Mouse (Mus musculus) gastrocnemius, postnatal 25 days (tissue): ENCODE measurements around the gene Psma4. TPM values are rescaled to one million over a fixed set of nuclear protein-coding genes. Genes with fewer than 3 reads are reported as not detected.
"Not testable (repeated sequence)": the region's sequence is repeated elsewhere in the genome, so short reads cannot be mapped to it uniquely, and the experiment has no call there.

Experiments used
- DNase-seq: peaks from one replicate; pipeline ENCODE4 v3.0.0; 2022
- long read RNA-seq, 2 experiments: library from polyadenylated mRNA; stranded (forward); transcript quantifications; one replicate each; pipeline ENCODE4 v2.0.0; 2021
- total RNA-seq, 2 experiments: library from RNA; stranded (reverse); gene quantifications; 1 replicate in 1 of 2; 2 replicates in 1 of 2; pipeline ENCODE4 v1.2.3; 2021

The Psma4 gene
- total RNA-seq, result 100 to 1,000 TPM; 109 to 123 TPM
- long read RNA-seq, experiment 1, transcript Psma4-201 (9 exons, 1,165 nt), result major isoform, 57 of 96 reads
- long read RNA-seq, experiment 1, partial matches to known transcripts, result 25 of 96 reads
- long read RNA-seq, experiment 1, other reads (novel, unspliced or antisense), result 13 of 96 reads
- long read RNA-seq, experiment 2, transcript Psma4-201 (9 exons, 1,165 nt), result major isoform, 67 of 106 reads
- long read RNA-seq, experiment 2, partial matches to known transcripts, result 17 of 106 reads
- long read RNA-seq, experiment 2, other reads (novel, unspliced or antisense), result 22 of 106 reads

- peak; percentile 94 for DNase-seq
Measured at GRCm38 (mm10) chr9:54950575-54951321, at the start of gene Psma4, which contains the start of gene AY074887. TSS of gene Psma4 (plus strand) at chr9:54950790. TSS of gene AY074887 (minus strand) at chr9:54950998.

- DNase-seq, result no peak
Measured at GRCm38 (mm10) chr9:54909446-54909845, 41.1 kb upstream of the Psma4 start.

DNA sequence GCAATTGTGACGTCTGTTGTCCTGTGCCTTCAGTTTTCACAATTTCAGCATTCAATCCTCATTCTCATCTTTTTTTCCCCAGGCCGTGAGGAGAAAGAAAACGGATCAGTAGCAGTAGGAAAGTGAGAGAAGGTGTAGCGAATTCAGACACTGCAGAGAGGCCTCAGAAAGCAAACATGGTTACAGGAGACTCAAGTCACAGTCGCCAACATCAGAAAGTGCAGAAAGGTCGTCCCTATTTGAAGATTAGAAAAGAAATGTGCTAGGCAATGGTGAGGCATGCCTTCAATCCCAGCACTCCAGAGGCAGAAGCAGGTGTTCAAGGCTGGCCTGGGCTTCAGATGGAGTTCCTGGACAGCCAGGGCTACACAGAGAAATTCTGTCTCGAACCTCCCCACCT, 35.0 kb upstream of the Psma4 start:
- no peak for DNase-seq

GRCm38 (mm10) chr9:54916401-54916800, 34.2 kb upstream of the Psma4 start:
- DNase-seq, result no peak

DNA sequence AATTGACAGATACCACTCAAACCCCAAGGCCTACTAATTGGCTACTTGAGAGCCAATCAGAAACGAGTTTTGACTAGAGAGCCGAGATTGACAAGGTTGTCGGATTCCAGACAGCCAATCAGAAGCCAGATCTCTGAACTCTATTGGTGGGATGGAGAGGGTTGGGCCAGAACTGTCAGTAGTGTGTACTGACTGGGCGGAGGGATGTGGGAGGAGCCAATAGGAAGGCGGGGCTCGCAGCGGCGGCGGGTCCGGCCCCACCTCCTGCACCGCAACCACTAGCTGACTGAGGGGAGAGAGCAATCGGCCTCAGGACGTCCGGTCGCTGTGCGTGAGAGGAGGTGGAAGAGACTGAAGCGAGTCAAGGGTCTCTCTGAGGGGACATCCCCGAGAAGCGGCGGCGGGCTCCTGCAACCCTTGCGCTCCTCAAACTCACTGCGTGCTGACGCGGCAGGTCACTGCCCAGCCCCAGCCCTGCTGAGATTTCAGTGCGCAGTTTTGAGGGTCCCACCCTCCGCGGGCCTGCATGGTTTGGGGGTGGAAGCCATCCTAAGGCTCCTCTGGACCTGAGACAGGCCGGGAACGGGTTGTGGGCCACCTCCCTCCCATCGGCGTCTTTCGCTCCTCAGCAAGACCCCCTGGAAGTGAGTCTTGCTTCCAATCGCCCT, 33.4 kb upstream of the Psma4 start, which contains the start of gene Hykk:
Gene Hykk (plus strand): TSS at position 274 of the 668 bp plus-strand sequence.
- peak; percentile 92 for DNase-seq

- no peak for DNase-seq
Measured at GRCm38 (mm10) chr9:54918191-54918590, 32.4 kb upstream of the Psma4 start.

- DNase-seq, result no peak
Measured at GRCm38 (mm10) chr9:54918781-54919180, 31.8 kb upstream of the Psma4 start.

DNA sequence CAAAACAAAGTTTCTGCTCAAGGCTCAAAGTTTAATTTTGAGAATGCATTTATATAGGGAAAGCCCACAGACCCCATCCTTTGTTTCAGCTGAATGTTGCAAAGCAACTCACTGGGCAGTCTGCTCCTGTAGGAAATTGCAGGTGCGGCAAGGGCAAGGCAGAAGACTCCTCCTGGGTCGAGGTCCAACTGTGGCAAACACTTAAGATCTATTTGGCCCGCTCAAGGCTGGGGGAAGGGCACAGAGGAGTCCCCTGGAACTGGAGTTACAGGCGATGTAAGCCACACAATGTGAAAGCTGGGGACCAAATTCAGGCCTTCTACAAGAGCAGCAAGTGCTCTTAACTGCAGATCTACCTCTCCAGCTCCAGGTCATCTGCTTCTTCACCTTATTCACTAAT, 30.6 kb upstream of the Psma4 start:
- no peak for DNase-seq

DNA sequence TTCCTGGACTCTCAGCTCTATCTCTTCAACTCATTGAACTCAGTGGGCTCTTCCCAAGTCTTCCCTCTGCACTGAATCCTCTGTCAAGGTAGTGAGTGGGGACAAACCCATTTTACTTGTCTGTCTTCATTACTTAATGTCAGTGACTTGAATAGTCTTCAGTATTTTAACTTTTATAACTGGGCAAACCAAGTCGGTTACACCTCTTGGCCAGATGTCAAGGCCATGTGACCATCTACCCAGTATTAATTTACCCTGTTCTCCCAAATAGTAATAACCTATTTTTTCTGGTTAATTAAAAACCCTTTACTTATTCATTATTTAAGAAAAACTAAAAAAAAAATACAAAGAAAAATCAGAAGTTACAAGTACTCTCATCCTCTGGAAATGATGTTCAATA, 19.8 kb upstream of the Psma4 start:
- no peak for DNase-seq

- DNase-seq, result no peak
Measured at GRCm38 (mm10) chr9:54931765-54932164, 18.8 kb upstream of the Psma4 start.

DNA sequence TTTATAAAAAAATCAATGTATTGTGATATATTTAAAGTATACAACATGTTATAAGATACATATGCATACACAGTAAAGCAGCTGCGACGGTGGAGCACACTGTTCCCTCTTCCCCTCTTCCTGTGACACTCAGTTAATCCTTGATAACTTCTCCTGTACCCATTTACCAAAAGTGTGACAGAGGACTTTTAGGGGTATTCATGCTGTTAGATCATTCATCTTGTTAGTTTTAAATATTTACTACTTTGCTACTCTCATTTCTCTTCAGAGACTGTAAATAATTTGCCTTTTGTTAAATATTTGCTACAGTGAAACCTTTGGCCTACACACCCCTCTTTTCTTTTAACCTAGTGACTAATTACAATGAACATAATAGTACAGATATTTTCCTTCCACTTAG, 18.2 kb upstream of the Psma4 start:
- no peak for DNase-seq

- no peak for DNase-seq
Measured at GRCm38 (mm10) chr9:54942071-54942470, 8.5 kb upstream of the Psma4 start.

GRCm38 (mm10) chr9:54944467-54944866, 6.1 kb upstream of the Psma4 start:
- no peak for DNase-seq

- DNase-seq, result no peak
Measured at GRCm38 (mm10) chr9:54946256-54946655, 4.3 kb upstream of the Psma4 start.

- DNase-seq, result no peak
Measured at GRCm38 (mm10) chr9:54949465-54949864, 1.1 kb upstream of the Psma4 start.

GRCm38 (mm10) chr9:54950162-54950561, 428 bp upstream of the Psma4 start:
- DNase-seq, result not testable (repeated sequence)

GRCm38 (mm10) chr9:54961059-54961458, 10.5 kb downstream of the Psma4 start:
- DNase-seq, result no peak

- DNase-seq, result no peak
Measured at GRCm38 (mm10) chr9:54963669-54964068, 13.1 kb downstream of the Psma4 start.

DNA sequence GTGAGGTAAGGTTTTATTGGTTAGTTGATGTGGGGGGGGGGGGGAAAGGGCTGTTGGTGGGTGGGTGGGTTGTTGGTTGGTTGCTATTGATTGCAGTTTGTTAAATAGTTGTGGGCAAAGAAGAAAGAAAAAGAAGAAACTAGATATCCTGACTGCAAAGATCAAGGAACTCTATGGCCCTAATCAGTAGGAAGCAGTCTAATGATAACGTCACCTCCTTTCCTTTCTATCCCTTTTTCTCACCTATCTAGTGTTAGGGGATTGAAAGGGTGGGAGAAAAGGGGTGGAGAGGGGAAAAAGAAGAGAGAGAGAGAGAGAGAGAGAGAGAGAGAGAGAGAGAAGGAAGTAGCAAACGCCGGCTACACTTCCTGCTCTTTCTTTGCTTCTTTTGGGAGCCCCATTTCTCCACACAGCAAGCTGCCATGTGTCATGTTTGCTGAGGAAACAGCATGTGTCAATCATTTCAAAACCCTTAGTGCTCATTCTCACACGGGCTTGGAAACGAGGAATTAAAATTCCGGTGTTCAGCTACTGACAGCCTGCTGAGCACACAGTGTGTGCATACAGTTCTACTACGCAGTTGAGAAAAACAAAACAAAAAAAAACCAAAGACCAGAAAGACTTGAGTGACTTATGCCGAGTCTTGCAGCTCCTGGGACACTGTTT, 19.5 kb downstream of the Psma4 start:
- no peak for DNase-seq

DNA sequence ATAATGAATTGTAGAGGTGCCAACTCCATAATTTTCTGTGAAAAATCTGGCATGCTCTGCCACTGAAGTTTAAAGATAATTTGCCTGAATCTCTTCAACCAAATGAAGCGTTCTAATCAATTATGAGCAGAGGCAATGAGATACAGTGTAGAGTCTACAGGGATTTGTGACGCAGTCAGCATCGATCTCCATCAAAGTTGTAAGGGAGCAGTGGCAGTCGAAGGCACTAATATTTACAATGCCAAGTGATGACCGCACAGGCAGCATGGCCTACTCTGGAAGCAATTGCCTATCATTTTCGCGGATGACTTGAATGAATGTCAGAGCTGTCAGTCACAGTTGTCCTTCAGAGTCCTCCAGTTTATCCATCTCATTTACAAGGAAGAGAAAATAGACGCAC, 30.1 kb downstream of the Psma4 start, which contains the start of gene Chrna5:
Gene Chrna5 (plus strand): TSS at position 207 of the 400 bp plus-strand sequence.
- no peak for DNase-seq

DNA sequence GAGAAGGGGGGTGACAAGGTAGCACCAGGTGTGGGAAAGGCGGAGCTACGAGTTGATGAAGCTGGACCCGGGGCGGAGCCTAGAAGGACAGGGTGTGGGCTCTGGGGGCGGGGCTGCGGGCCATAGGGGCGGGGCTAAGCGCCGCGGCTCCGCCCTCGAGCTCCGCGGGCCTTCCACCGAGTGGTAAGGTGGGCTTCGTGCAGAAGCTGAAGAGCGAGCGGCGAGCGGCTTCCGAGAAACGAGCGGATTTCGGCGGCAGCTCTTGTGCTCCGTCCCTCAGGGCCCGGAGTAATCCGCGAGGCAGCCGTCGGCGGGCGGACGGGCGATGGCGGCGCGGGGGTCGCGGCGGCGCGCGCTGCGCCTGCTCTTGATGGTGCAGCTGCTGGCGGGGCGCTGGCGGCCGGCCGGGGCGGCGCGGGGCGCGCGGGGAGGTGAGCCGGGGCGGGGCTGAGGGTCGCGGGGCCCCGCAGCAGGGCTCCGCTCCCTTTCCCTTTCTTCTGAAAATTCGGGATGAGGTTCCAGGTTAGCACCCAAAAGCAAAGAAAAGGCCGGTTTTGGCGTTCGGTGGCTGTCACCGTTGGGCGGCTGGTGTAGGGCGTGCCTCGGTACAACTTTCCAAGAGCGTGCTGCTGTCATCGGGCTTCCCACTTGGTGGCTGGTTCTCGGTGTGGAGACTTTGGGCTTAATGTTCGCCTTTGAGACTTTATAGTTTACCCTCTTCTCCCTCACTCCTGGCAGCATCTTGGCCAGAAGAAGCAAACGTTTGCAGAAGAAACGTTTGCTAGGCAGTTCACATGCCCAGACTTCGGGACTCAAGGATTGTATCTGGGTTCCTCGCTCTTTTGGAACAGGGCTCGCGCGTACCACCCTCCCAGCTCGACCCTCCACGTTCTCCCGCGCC, 31.0 kb downstream of the Psma4 start:
- no peak for DNase-seq
